Comparison of ENCODE assay signal across 8 mouse cellular contexts in the genomic region with DNA sequence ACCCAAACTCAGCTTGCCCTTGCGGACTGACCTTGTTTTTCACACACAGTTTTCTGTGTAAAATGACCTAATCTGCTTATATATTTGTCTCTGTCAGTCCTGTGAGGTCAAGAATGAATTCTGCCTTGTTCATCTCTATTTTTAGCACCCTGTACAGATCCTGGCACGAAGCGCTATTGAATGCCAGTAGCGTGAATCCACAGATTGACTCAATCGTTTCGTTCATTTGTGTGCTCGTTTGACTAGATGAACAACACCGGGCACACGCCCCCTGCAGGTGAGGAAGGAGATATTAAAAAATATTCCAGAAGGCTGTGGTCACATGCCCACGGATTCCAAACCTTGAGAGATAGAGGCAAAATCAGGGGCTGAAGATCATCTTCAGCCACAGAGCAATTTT. TPM values are rescaled to one million over a fixed set of nuclear protein-coding genes. Genes with fewer than 3 reads are reported as not detected.
DNase-seq lines count a peak whose midpoint lies in the region; ATAC-seq and TF ChIP-seq lines count a peak whose summit lies in the region.

No protein-coding gene starts in this region.

- H3K4me2 ChIP-seq in limb, embryonic 14.5 days (replicated peaks; ENCODE audit: low read depth, low read length, severe bottlenecking), result peak overlapping the region; percentile 78
- peak overlapping the region; percentile 58 for H3K4me2 ChIP-seq in midbrain, embryonic 16.5 days (ENCODE audit: low read length)

- no peaks in the 10 kb centered on the region for H3K9me3 ChIP-seq in limb, embryonic 14.5 days (ENCODE audit: control insufficient read depth, low read length)
- H3K9me3 ChIP-seq in midbrain, embryonic 16.5 days (replicated peaks; ENCODE audit: control insufficient read depth, low read length, poor library complexity, severe bottlenecking), result no peaks in the 10 kb centered on the region

- WGBS in limb, embryonic 14.5 days, result under 1% methylated on average over 10 of the region's 10 CpGs
- under 1% methylated on average over 10 of the region's 10 CpGs for WGBS in midbrain, embryonic 16.5 days

- no peaks in the 10 kb centered on the region for H3K27me3 ChIP-seq in limb, embryonic 14.5 days (ENCODE audit: control insufficient read depth, insufficient read depth, low read length)
- 0 out of 2 replicates have a peak, but pooled peaks cover 3% of the 10 kb centered on the region for H3K27me3 ChIP-seq in midbrain, embryonic 16.5 days (ENCODE audit: control insufficient read depth, insufficient read depth, low read depth, low read length)
- H3K27me3 ChIP-seq in splenic B cell, adult 2 months (ENCODE audit: control insufficient read depth, insufficient read depth, low read length, poor library complexity, severe bottlenecking), result no peaks in the 10 kb centered on the region

- peak; percentile 71 for DNase-seq in urinary bladder, postnatal 25 days (ENCODE audit: low spot score)
- DNase-seq in urinary bladder, adult 2 months (ENCODE audit: low spot score), result no peak
- peak; percentile 88 for DNase-seq in embryo, embryonic 10.5 days (ENCODE audit: low spot score)
- DNase-seq in heart, adult 18-20 months, result peak; percentile 87 to 88
- DNase-seq in kidney, adult 9 months, result peak; percentile 83
- peak; percentile 63 for DNase-seq in limb, embryonic 14.5 days (ENCODE audit: low spot score)
- peak; percentile 84 for DNase-seq in splenic B cell, adult 2 months (ENCODE audit: low read depth, low spot score)

- H3K36me3 ChIP-seq in limb, embryonic 14.5 days (ENCODE audit: control insufficient read depth, insufficient read depth, low read length), result no peaks in the 10 kb centered on the region
- H3K36me3 ChIP-seq in midbrain, embryonic 16.5 days (ENCODE audit: control insufficient read depth, insufficient read depth, low read length), result no peaks in the 10 kb centered on the region
- H3K36me3 ChIP-seq in splenic B cell, adult 2 months (ENCODE audit: control insufficient read depth, insufficient read depth, low read length, poor library complexity, severe bottlenecking), result no peaks in the 10 kb centered on the region

- peaks cover 4% of the 10 kb centered on the region; the same call in 1 of the 2 replicates for H3K4me1 ChIP-seq in limb, embryonic 14.5 days (ENCODE audit: control insufficient read depth, insufficient read depth, low read length)
- H3K4me1 ChIP-seq in midbrain, embryonic 16.5 days (ENCODE audit: control insufficient read depth, insufficient read depth, low read length), result no peaks in the 10 kb centered on the region

- no peak for TF ChIP-seq POLR2A in limb, embryonic 14.5 days (IDR thresholded peaks at IDR 0.05; ENCODE audit: borderline replicate concordance, extremely low read depth, insufficient read depth, insufficient read length)

- no peak overlapping the region for H3K9ac ChIP-seq in limb, embryonic 14.5 days (ENCODE audit: low read depth, low read length, severe bottlenecking)
- H3K9ac ChIP-seq in midbrain, embryonic 16.5 days (ENCODE audit: low read depth, low read length), result peak overlapping the region; percentile 55

- peak overlapping the region; percentile 39 for H3K4me3 ChIP-seq in limb, embryonic 14.5 days (replicated peaks; ENCODE audit: low read length)
- peak overlapping the region; percentile 34 for H3K4me3 ChIP-seq in midbrain, embryonic 16.5 days (ENCODE audit: low read depth, low read length)

- ATAC-seq in limb, embryonic 14.5 days (ENCODE audit: low FRiP score, low read depth), result peak; percentile 56
- peak; percentile 84 for ATAC-seq in midbrain, embryonic 16.5 days

- no peak overlapping the region for H3K27ac ChIP-seq in limb, embryonic 14.5 days (replicated peaks; ENCODE audit: low read depth, low read length)
- H3K27ac ChIP-seq in midbrain, embryonic 16.5 days (ENCODE audit: low read length), result peak overlapping the region; percentile 88

RNA-seq across cellular contexts. Expression of a gene that starts 11.9 kb away (rescaled TPM):
- polyA plus RNA-seq in urinary bladder, adult 2 months (2012; rRNA removed), result 0.11 and 0.22 TPM in 2 replicates
- 100 to 1,000 TPM; 145 to 150 TPM for total RNA-seq in heart, adult 18-20 months (2021)
- polyA plus RNA-seq in limb, embryonic 14.5 days (2012; rRNA removed), result 1.4 TPM in 2 replicates
- 1.4 and 2.2 TPM in 2 replicates for polyA plus RNA-seq in limb, embryonic 14.5 days (2014; fragmentation: Nextera tagmentation; extraction: Ambion mirVana)
- not detected in 2 replicates for polyA plus RNA-seq in midbrain, embryonic 16.5 days (2015; fragmentation: Nextera tagmentation; extraction: Ambion mirVana)

RNA-seq across cellular contexts. Expression of a gene that starts 27.1 kb away (rescaled TPM):
- polyA plus RNA-seq in urinary bladder, adult 2 months (2012; rRNA removed), result 15.6 and 26.4 TPM in 2 replicates
- 10 to 100 TPM; 16.7 to 20.7 TPM for total RNA-seq in heart, adult 18-20 months (2021)
- polyA plus RNA-seq in limb, embryonic 14.5 days (2012; rRNA removed), result 12.8 and 28.4 TPM in 2 replicates
- 2.1 and 2.8 TPM in 2 replicates for polyA plus RNA-seq in limb, embryonic 14.5 days (2014; fragmentation: Nextera tagmentation; extraction: Ambion mirVana)
- 0.75 and 1.0 TPM in 2 replicates for polyA plus RNA-seq in midbrain, embryonic 16.5 days (2015; fragmentation: Nextera tagmentation; extraction: Ambion mirVana)

RNA-seq across cellular contexts. Expression of a gene that starts 58.1 kb away (rescaled TPM):
- 2.9 and 3.1 TPM in 2 replicates for polyA plus RNA-seq in urinary bladder, adult 2 months (2012; rRNA removed)
- total RNA-seq in heart, adult 18-20 months (2021), result under 1 TPM; 0.80 to 0.92 TPM
- polyA plus RNA-seq in limb, embryonic 14.5 days (2012; rRNA removed), result 11.0 and 12.3 TPM in 2 replicates
- polyA plus RNA-seq in limb, embryonic 14.5 days (2014; fragmentation: Nextera tagmentation; extraction: Ambion mirVana), result 10.1 and 12.5 TPM in 2 replicates
- polyA plus RNA-seq in midbrain, embryonic 16.5 days (2015; fragmentation: Nextera tagmentation; extraction: Ambion mirVana), result 7.6 and 8.0 TPM in 2 replicates
